Mouse (Mus musculus): ENCODE measurements at regions not wholly inside any gene's neighbourhood (a gene's known extent, or its start where the extent isn't known, plus 50 kb on each side); places are given as distances from the start of the nearest gene placed in this dataset.

- TF ChIP-seq CTCF (IDR thresholded peaks at IDR 0.05; ENCODE audit: low read depth) = no peak
- no peak for TF ChIP-seq EP300 (optimal IDR thresholded peaks at IDR 0.05)
These were observed 838.3 kb upstream of the Nr2f1 start for GRCm38 (mm10) chr13:79037883-79038282.

All from stomach, postnatal 0 days (tissue).